Mouse (Mus musculus): ENCODE measurements around the gene Ide. TPM values are rescaled to one million over a fixed set of nuclear protein-coding genes. Genes with fewer than 3 reads are reported as not detected.

The Ide gene
- polyA plus RNA-seq, 1 experiment, result 12.0 TPM

GRCm38 (mm10) chr19:37327216-37327615 is 10.4 kb downstream of the Ide start:
- H3K4me3 ChIP-seq, result no peak overlapping the region
- peaks cover 30% of the 10 kb centered on the region for H3K36me3 ChIP-seq (ENCODE audit: control insufficient read depth, insufficient read depth)
- TF ChIP-seq POLR2AphosphoS2 (IDR thresholded peaks at IDR 0.05; ENCODE audit: insufficient read length, low read depth) (no peak), MYOG (IDR thresholded peaks at IDR 0.05; ENCODE audit: control insufficient read depth in 1 of 3, insufficient read depth in 1 of 3, insufficient read length in 2 of 3, low read depth in 2 of 3) (no peak), TCF12 (IDR thresholded peaks at IDR 0.05; ENCODE audit: insufficient read depth, poor library complexity, severe bottlenecking) (no peak)
- no peak overlapping the region for H3K4me2 ChIP-seq (ENCODE audit: low read depth)
- no peaks in the 10 kb centered on the region for H3K27me3 ChIP-seq (ENCODE audit: control insufficient read depth, insufficient read depth, insufficient read length)
- H3K79me2 ChIP-seq (ENCODE audit: control insufficient read depth, insufficient read depth), result no peaks in the 10 kb centered on the region
- no peak overlapping the region for H3ac ChIP-seq (ENCODE audit: control insufficient read depth, insufficient read length)

DNA sequence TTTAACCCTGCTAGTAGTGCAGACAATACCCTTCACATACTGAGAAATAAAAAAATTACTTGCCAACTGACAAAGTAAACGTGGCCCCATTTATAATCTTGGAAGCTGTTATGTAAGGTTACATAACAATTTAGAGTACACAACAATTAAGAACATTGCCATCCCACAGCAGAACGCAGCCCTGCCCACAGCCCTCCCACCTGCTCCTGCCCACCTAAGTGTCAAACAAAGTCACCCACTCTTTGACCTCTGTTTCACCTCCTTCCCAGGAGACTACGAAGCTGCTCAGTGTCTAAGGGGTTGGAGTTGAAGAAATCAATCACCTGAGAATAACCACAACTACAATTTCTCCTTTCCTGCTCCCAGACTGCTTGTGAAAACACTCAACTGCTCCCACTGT is 14.1 kb downstream of the Ide start:
- H3K36me3 ChIP-seq (ENCODE audit: control insufficient read depth, insufficient read depth), result peaks cover 21% of the 10 kb centered on the region
- H3K27me3 ChIP-seq (ENCODE audit: control insufficient read depth, insufficient read depth, insufficient read length), result no peaks in the 10 kb centered on the region
- no peak overlapping the region for H3K4me3 ChIP-seq
- TF ChIP-seq TCF12 (IDR thresholded peaks at IDR 0.05; ENCODE audit: insufficient read depth, poor library complexity, severe bottlenecking) (no peak), REST (IDR thresholded peaks at IDR 0.05; ENCODE audit: insufficient read depth, insufficient read length) (no peak)
- no peak overlapping the region for H3ac ChIP-seq (ENCODE audit: control insufficient read depth, insufficient read length)
- no peak overlapping the region for H3K4me2 ChIP-seq (ENCODE audit: low read depth)
- H3K79me2 ChIP-seq (ENCODE audit: control insufficient read depth, insufficient read depth), result no peaks in the 10 kb centered on the region

DNA sequence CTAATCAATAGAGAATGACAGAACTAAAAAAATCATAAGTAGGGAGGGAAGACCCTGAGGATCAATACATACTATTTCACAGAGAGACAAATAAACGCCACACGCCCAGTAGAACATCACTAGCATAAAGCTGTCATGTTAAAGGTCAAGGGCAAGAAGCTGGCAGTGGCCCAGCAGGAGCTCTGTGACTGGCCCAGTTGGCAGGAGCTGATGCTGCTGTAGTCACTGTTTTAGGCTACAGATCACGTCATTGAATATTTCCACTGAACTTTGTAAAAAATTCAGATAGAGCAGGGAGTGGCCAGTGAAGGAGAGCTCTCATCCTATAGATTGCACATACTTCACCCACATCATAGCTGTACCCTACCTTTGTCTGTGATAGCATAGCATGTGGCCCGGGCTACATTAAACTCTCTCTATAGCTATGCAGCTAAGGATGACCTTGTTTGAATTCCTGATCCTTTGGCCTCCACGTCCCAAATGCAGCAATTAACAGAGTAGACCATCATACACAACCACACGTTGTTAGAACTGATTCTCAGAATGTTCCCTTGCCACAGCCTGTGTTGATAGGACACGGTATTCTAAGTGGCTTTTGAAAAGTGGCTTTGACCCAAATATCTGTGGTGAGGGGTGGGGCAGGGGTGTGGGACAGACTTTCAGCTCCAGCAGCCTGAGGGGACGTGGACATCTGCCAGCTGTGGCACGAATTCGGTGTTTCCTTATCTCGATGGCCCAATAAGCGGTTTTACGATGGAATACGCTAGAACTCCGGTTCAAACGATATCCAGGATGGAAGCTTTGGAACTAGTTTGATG is 16.6 kb downstream of the Ide start:
- Histone ChIP-seq H3K4me3 (no peak overlapping the region), H3K27me3 (ENCODE audit: control insufficient read depth, insufficient read depth, insufficient read length) (no peaks in the 10 kb centered on the region), H3K36me3 (ENCODE audit: control insufficient read depth, insufficient read depth) (peaks cover 16% of the 10 kb centered on the region), H3K79me2 (ENCODE audit: control insufficient read depth, insufficient read depth) (no peaks in the 10 kb centered on the region), H3K4me2 (ENCODE audit: low read depth) (no peak overlapping the region), H3ac (ENCODE audit: control insufficient read depth, insufficient read length) (no peak overlapping the region)
- TF ChIP-seq MAX (IDR thresholded peaks at IDR 0.05; ENCODE audit: low read depth), result no peak
- no peak for TF ChIP-seq TCF12 (IDR thresholded peaks at IDR 0.05; ENCODE audit: insufficient read depth, poor library complexity, severe bottlenecking)

- TF ChIP-seq E2F4 (IDR thresholded peaks at IDR 0.05; ENCODE audit: insufficient read depth) (no peak), REST (IDR thresholded peaks at IDR 0.05; ENCODE audit: insufficient read depth, insufficient read length) (no peak), MYOD1 (IDR thresholded peaks at IDR 0.05; ENCODE audit: control insufficient read depth in 1 of 3, insufficient read length in 2 of 3, low read depth in 2 of 3) (no peak), POLR2A (IDR thresholded peaks at IDR 0.05; ENCODE audit: insufficient read length, low read depth) (no peak), CEBPB (IDR thresholded peaks at IDR 0.05; ENCODE audit: insufficient read depth, poor library complexity, severe bottlenecking) (no peak), USF1 (IDR thresholded peaks at IDR 0.05; ENCODE audit: low read depth) (no peak), MYOG (IDR thresholded peaks at IDR 0.05; ENCODE audit: control insufficient read depth in 1 of 3, insufficient read depth in 1 of 3, insufficient read length in 2 of 3, low read depth in 2 of 3) (no peak), MAX (IDR thresholded peaks at IDR 0.05; ENCODE audit: low read depth) (no peak), POLR2AphosphoS2 (IDR thresholded peaks at IDR 0.05; ENCODE audit: insufficient read length, low read depth) (no peak), TCF3 (IDR thresholded peaks at IDR 0.05; ENCODE audit: insufficient read length, low read depth) (no peak)
- Histone ChIP-seq H3K4me2 (ENCODE audit: low read depth) (no peak overlapping the region), H3K27me3 (ENCODE audit: control insufficient read depth, insufficient read depth, insufficient read length) (no peaks in the 10 kb centered on the region), H3ac (ENCODE audit: control insufficient read depth, insufficient read length) (no peak overlapping the region), H3K36me3 (ENCODE audit: control insufficient read depth, insufficient read depth) (peaks cover 26% of the 10 kb centered on the region), H3K4me3 (no peak overlapping the region), H3K79me2 (ENCODE audit: control insufficient read depth, insufficient read depth) (no peaks in the 10 kb centered on the region)
These were observed 20.3 kb downstream of the Ide start for GRCm38 (mm10) chr19:37317359-37317758.

GRCm38 (mm10) chr19:37315091-37315490 is 22.6 kb downstream of the Ide start:
- H3K4me2 ChIP-seq (ENCODE audit: low read depth), result no peak overlapping the region
- H3K36me3 ChIP-seq (ENCODE audit: control insufficient read depth, insufficient read depth), result peaks cover 26% of the 10 kb centered on the region
- H3ac ChIP-seq (ENCODE audit: control insufficient read depth, insufficient read length), result no peak overlapping the region
- H3K79me2 ChIP-seq (ENCODE audit: control insufficient read depth, insufficient read depth), result no peaks in the 10 kb centered on the region
- TF ChIP-seq CEBPB (IDR thresholded peaks at IDR 0.05; ENCODE audit: insufficient read depth, poor library complexity, severe bottlenecking) (no peak), MYOG (IDR thresholded peaks at IDR 0.05; ENCODE audit: control insufficient read depth in 1 of 3, insufficient read depth in 1 of 3, insufficient read length in 2 of 3, low read depth in 2 of 3) (no peak), POLR2A (IDR thresholded peaks at IDR 0.05; ENCODE audit: insufficient read length, low read depth) (no peak), MYOD1 (IDR thresholded peaks at IDR 0.05; ENCODE audit: control insufficient read depth in 1 of 3, insufficient read length in 2 of 3, low read depth in 2 of 3) (no peak), TCF3 (IDR thresholded peaks at IDR 0.05; ENCODE audit: insufficient read length, low read depth) (no peak), E2F4 (IDR thresholded peaks at IDR 0.05; ENCODE audit: insufficient read depth) (no peak), SRF (IDR thresholded peaks at IDR 0.05; ENCODE audit: control insufficient read depth, insufficient read length, low read depth) (no peak), USF1 (IDR thresholded peaks at IDR 0.05; ENCODE audit: low read depth) (no peak), POLR2AphosphoS2 (IDR thresholded peaks at IDR 0.05; ENCODE audit: insufficient read length, low read depth) (no peak), MAX (IDR thresholded peaks at IDR 0.05; ENCODE audit: low read depth) (no peak), REST (IDR thresholded peaks at IDR 0.05; ENCODE audit: insufficient read depth, insufficient read length) (no peak), TCF12 (IDR thresholded peaks at IDR 0.05; ENCODE audit: insufficient read depth, poor library complexity, severe bottlenecking) (no peak)
- H3K4me3 ChIP-seq, result no peak overlapping the region
- H3K27me3 ChIP-seq (ENCODE audit: control insufficient read depth, insufficient read depth, insufficient read length), result no peaks in the 10 kb centered on the region

All from myocyte (in vitro differentiated cells).